Mouse (Mus musculus): Measurements from ENCODE around the gene Yy1. TPM values are rescaled to one million over a fixed set of nuclear protein-coding genes. Genes with fewer than 3 reads are reported as not detected.
A peak's percentile ranks its signal among the peaks of the same experiment; 100 is the strongest.

The Yy1 gene
- polyA plus RNA-seq, 1 experiment from 2014 or later, result 6.6 TPM

GRCm38 (mm10) chr12:108826958-108827535, 34.3 kb downstream of the Yy1 start:
- Histone ChIP-seq H3K9me3 (replicated peaks; ENCODE audit: control insufficient read depth, low read length) (no peaks in the 10 kb centered on the region), H3K4me1 (ENCODE audit: control insufficient read depth, low read depth, low read length) (no peaks in the 10 kb centered on the region), H3K4me2 (ENCODE audit: low read depth, low read length) (no peak overlapping the region), H3K4me3 (ENCODE audit: low read depth, low read length) (no peak overlapping the region), H3K27ac (ENCODE audit: low read length) (no peak overlapping the region), H3K36me3 (ENCODE audit: control insufficient read depth, insufficient read depth) (peaks cover 8% of the 10 kb centered on the region; the same call in 1 of the 2 replicates), H3K27me3 (ENCODE audit: control insufficient read depth, insufficient read depth, low read depth, low read length) (no peaks in the 10 kb centered on the region), H3K9ac (ENCODE audit: low read depth, low read length) (no peak overlapping the region)
- ATAC-seq (ENCODE audit: low read depth), result no peak
- 91% methylated on average over 28 of the region's 28 CpGs for WGBS (ENCODE audit: insufficient replicate concordance)

- Histone ChIP-seq H3K27me3 (ENCODE audit: control insufficient read depth, insufficient read depth, low read depth, low read length) (no peaks in the 10 kb centered on the region), H3K4me1 (ENCODE audit: control insufficient read depth, low read depth, low read length) (no peaks in the 10 kb centered on the region; the same call in 1 of the 2 replicates), H3K36me3 (ENCODE audit: control insufficient read depth, insufficient read depth) (peaks cover 8% of the 10 kb centered on the region; the same call in 1 of the 2 replicates), H3K9ac (ENCODE audit: low read depth, low read length) (no peak overlapping the region), H3K27ac (ENCODE audit: low read length) (no peak overlapping the region), H3K4me3 (ENCODE audit: low read depth, low read length) (no peak overlapping the region), H3K4me2 (ENCODE audit: low read depth, low read length) (no peak overlapping the region), H3K9me3 (replicated peaks; ENCODE audit: control insufficient read depth, low read length) (no peaks in the 10 kb centered on the region)
- ATAC-seq (ENCODE audit: low read depth), result no peak
- WGBS (ENCODE audit: insufficient replicate concordance), result 89% methylated on average over 6 of the region's 6 CpGs
Observed at GRCm38 (mm10) chr12:108827641-108828040, 34.9 kb downstream of the Yy1 start.

GRCm38 (mm10) chr12:108829636-108830035, 36.9 kb downstream of the Yy1 start:
- H3K9me3 ChIP-seq (replicated peaks; ENCODE audit: control insufficient read depth, low read length), result no peaks in the 10 kb centered on the region
- H3K4me2 ChIP-seq (ENCODE audit: low read depth, low read length), result no peak overlapping the region
- 80% methylated on average over 5 of the region's 5 CpGs for WGBS (ENCODE audit: insufficient replicate concordance)
- peaks cover 1% of the 10 kb centered on the region; the same call in 1 of the 2 replicates for H3K27me3 ChIP-seq (ENCODE audit: control insufficient read depth, insufficient read depth, low read depth, low read length)
- peaks cover 8% of the 10 kb centered on the region; the same call in 1 of the 2 replicates for H3K36me3 ChIP-seq (ENCODE audit: control insufficient read depth, insufficient read depth)
- no peak overlapping the region for H3K27ac ChIP-seq (ENCODE audit: low read length)
- no peak overlapping the region for H3K4me3 ChIP-seq (ENCODE audit: low read depth, low read length)
- no peak for ATAC-seq (ENCODE audit: low read depth)
- no peaks in the 10 kb centered on the region; the same call in none of the 2 replicates for H3K4me1 ChIP-seq (ENCODE audit: control insufficient read depth, low read depth, low read length)
- no peak overlapping the region for H3K9ac ChIP-seq (ENCODE audit: low read depth, low read length)

GRCm38 (mm10) chr12:108830358-108830757, 37.6 kb downstream of the Yy1 start:
- 73% methylated on average over 6 of the region's 6 CpGs for WGBS (ENCODE audit: insufficient replicate concordance)

GRCm38 (mm10) chr12:108831966-108832643, 39.3 kb downstream of the Yy1 start:
- Histone ChIP-seq H3K4me3 (ENCODE audit: low read depth, low read length) (no peak overlapping the region), H3K27ac (ENCODE audit: low read length) (no peak overlapping the region), H3K27me3 (ENCODE audit: control insufficient read depth, insufficient read depth, low read depth, low read length) (peaks cover 3% of the 10 kb centered on the region; the same call in 1 of the 2 replicates), H3K9me3 (replicated peaks; ENCODE audit: control insufficient read depth, low read length) (no peaks in the 10 kb centered on the region), H3K9ac (ENCODE audit: low read depth, low read length) (no peak overlapping the region), H3K36me3 (ENCODE audit: control insufficient read depth, insufficient read depth) (0 out of 2 replicates have a peak, but pooled peaks cover 3% of the 10 kb centered on the region), H3K4me2 (ENCODE audit: low read depth, low read length) (no peak overlapping the region), H3K4me1 (ENCODE audit: control insufficient read depth, low read depth, low read length) (peaks cover 21% of the 10 kb centered on the region)
- no peak for ATAC-seq (ENCODE audit: low read depth)
- WGBS (ENCODE audit: insufficient replicate concordance), result 65% methylated on average over 9 of the region's 9 CpGs

More at GRCm38 (mm10) chr12:108830358-108830757, 37.6 kb downstream of the Yy1 start:
- peaks cover 7% of the 10 kb centered on the region for H3K4me1 ChIP-seq (ENCODE audit: control insufficient read depth, low read depth, low read length)
- no peak overlapping the region for H3K4me3 ChIP-seq (ENCODE audit: low read depth, low read length)
- no peak for ATAC-seq (ENCODE audit: low read depth)
- peaks cover 8% of the 10 kb centered on the region; the same call in 1 of the 2 replicates for H3K36me3 ChIP-seq (ENCODE audit: control insufficient read depth, insufficient read depth)
- H3K9ac ChIP-seq (ENCODE audit: low read depth, low read length), result no peak overlapping the region
- H3K27ac ChIP-seq (ENCODE audit: low read length), result no peak overlapping the region
- H3K27me3 ChIP-seq (ENCODE audit: control insufficient read depth, insufficient read depth, low read depth, low read length), result peaks cover 3% of the 10 kb centered on the region; the same call in 1 of the 2 replicates
- H3K4me2 ChIP-seq (ENCODE audit: low read depth, low read length), result no peak overlapping the region
- no peaks in the 10 kb centered on the region for H3K9me3 ChIP-seq (replicated peaks; ENCODE audit: control insufficient read depth, low read length)

- H3K4me2 ChIP-seq (ENCODE audit: low read depth, low read length), result no peak overlapping the region
- H3K4me1 ChIP-seq (ENCODE audit: control insufficient read depth, low read depth, low read length), result peaks cover 21% of the 10 kb centered on the region
- 0 out of 2 replicates have a peak, but pooled peaks cover 3% of the 10 kb centered on the region for H3K36me3 ChIP-seq (ENCODE audit: control insufficient read depth, insufficient read depth)
- H3K9ac ChIP-seq (ENCODE audit: low read depth, low read length), result no peak overlapping the region
- H3K27me3 ChIP-seq (ENCODE audit: control insufficient read depth, insufficient read depth, low read depth, low read length), result peaks cover 3% of the 10 kb centered on the region; the same call in 1 of the 2 replicates
- ATAC-seq (ENCODE audit: low read depth), result no peak
- H3K4me3 ChIP-seq (ENCODE audit: low read depth, low read length), result no peak overlapping the region
- H3K9me3 ChIP-seq (replicated peaks; ENCODE audit: control insufficient read depth, low read length), result no peaks in the 10 kb centered on the region
- WGBS (ENCODE audit: insufficient replicate concordance), result 80% methylated on average over 8 of the region's 8 CpGs
- H3K27ac ChIP-seq (ENCODE audit: low read length), result no peak overlapping the region
Observed at GRCm38 (mm10) chr12:108832851-108833250, 40.1 kb downstream of the Yy1 start.

GRCm38 (mm10) chr12:108833408-108833807, 40.6 kb downstream of the Yy1 start:
- Histone ChIP-seq H3K4me2 (ENCODE audit: low read depth, low read length) (no peak overlapping the region), H3K4me1 (ENCODE audit: control insufficient read depth, low read depth, low read length) (peaks cover 21% of the 10 kb centered on the region), H3K27ac (ENCODE audit: low read length) (no peak overlapping the region), H3K4me3 (ENCODE audit: low read depth, low read length) (no peak overlapping the region), H3K9ac (ENCODE audit: low read depth, low read length) (no peak overlapping the region), H3K9me3 (replicated peaks; ENCODE audit: control insufficient read depth, low read length) (no peaks in the 10 kb centered on the region), H3K36me3 (ENCODE audit: control insufficient read depth, insufficient read depth) (no peaks in the 10 kb centered on the region), H3K27me3 (ENCODE audit: control insufficient read depth, insufficient read depth, low read depth, low read length) (peaks cover 3% of the 10 kb centered on the region; the same call in 1 of the 2 replicates)
- WGBS (ENCODE audit: insufficient replicate concordance), result 77% methylated on average over 3 of the region's 3 CpGs
- no peak for ATAC-seq (ENCODE audit: low read depth)

GRCm38 (mm10) chr12:108834337-108834736, 41.6 kb downstream of the Yy1 start:
- H3K4me1 ChIP-seq (ENCODE audit: control insufficient read depth, low read depth, low read length), result peaks cover 21% of the 10 kb centered on the region
- H3K9ac ChIP-seq (ENCODE audit: low read depth, low read length), result no peak overlapping the region
- no peak overlapping the region for H3K27ac ChIP-seq (ENCODE audit: low read length)
- 71% methylated on average over 3 of the region's 3 CpGs for WGBS (ENCODE audit: insufficient replicate concordance)
- no peak for ATAC-seq (ENCODE audit: low read depth)
- no peaks in the 10 kb centered on the region for H3K36me3 ChIP-seq (ENCODE audit: control insufficient read depth, insufficient read depth)
- H3K27me3 ChIP-seq (ENCODE audit: control insufficient read depth, insufficient read depth, low read depth, low read length), result peaks cover 3% of the 10 kb centered on the region; the same call in 1 of the 2 replicates
- no peaks in the 10 kb centered on the region for H3K9me3 ChIP-seq (replicated peaks; ENCODE audit: control insufficient read depth, low read length)
- no peak overlapping the region for H3K4me2 ChIP-seq (ENCODE audit: low read depth, low read length)
- H3K4me3 ChIP-seq (ENCODE audit: low read depth, low read length), result no peak overlapping the region

GRCm38 (mm10) chr12:108834786-108835185, 42.0 kb downstream of the Yy1 start:
- Histone ChIP-seq H3K27ac (ENCODE audit: low read length) (no peak overlapping the region), H3K4me1 (ENCODE audit: control insufficient read depth, low read depth, low read length) (peaks cover 21% of the 10 kb centered on the region), H3K9me3 (replicated peaks; ENCODE audit: control insufficient read depth, low read length) (no peaks in the 10 kb centered on the region), H3K9ac (ENCODE audit: low read depth, low read length) (peak overlapping the region; percentile 67; the same call in 1 of the 2 replicates), H3K4me3 (ENCODE audit: low read depth, low read length) (peak overlapping the region; percentile 69), H3K36me3 (ENCODE audit: control insufficient read depth, insufficient read depth) (no peaks in the 10 kb centered on the region), H3K4me2 (ENCODE audit: low read depth, low read length) (peak overlapping the region; percentile 99), H3K27me3 (ENCODE audit: control insufficient read depth, insufficient read depth, low read depth, low read length) (peaks cover 3% of the 10 kb centered on the region; the same call in 1 of the 2 replicates)
- ATAC-seq (ENCODE audit: low read depth), result no peak
- WGBS (ENCODE audit: insufficient replicate concordance), result 50% methylated on average over 5 of the region's 5 CpGs
